Mouse (Mus musculus) forebrain, postnatal 0 days (tissue): ENCODE measurements around the gene Gucy1b2. TPM values are rescaled to one million over a fixed set of nuclear protein-coding genes. Genes with fewer than 3 reads are reported as not detected.

Experiments
- ATAC-seq: fragments of 200-750 bp; cut with Nextera tagmentation; 2 replicates; pipeline ENCODE4 v1.8.0; 2017; ENCODE audit warnings: mild to moderate bottlenecking, moderate library complexity
- DNase-seq: peaks from one replicate; pipeline ENCODE4 v3.0.0-alpha.2; 2015
- H3K27ac ChIP-seq: fragments of 300-500 bp; sonication (generic); 2 replicates; pipeline ENCODE4 v1.5.1; 2014; ENCODE audit warnings: low read depth, mild to moderate bottlenecking, antibody characterized with exemption, low read length, moderate library complexity, mixed read lengths
- H3K27me3 ChIP-seq: fragments of 300-500 bp; sonication (generic); 2 replicates; pipeline ENCODE4 v1.6.1; 2014; ENCODE audit warnings: mild to moderate bottlenecking, low read length, mixed read lengths; ENCODE audit not compliant: insufficient read depth
- H3K36me3 ChIP-seq: fragments of 300-500 bp; sonication (generic); 2 replicates; pipeline ENCODE4 v1.6.1; 2014; ENCODE audit warnings: mild to moderate bottlenecking, moderate library complexity; ENCODE audit not compliant: insufficient read depth
- H3K4me1 ChIP-seq: fragments of 300-500 bp; sonication (generic); 2 replicates; pipeline ENCODE4 v1.6.1; 2014; ENCODE audit warnings: antibody characterized with exemption; ENCODE audit not compliant: insufficient read depth
- H3K4me2 ChIP-seq: fragments of 300-500 bp; sonication (generic); 2 replicates; pipeline ENCODE4 v1.6.1; 2014; ENCODE audit warnings: low read depth, mild to moderate bottlenecking, moderate library complexity
- H3K4me3 ChIP-seq: fragments of 300-500 bp; sonication (generic); 2 replicates; pipeline ENCODE4 v1.5.1; 2014; ENCODE audit warnings: low read depth, low read length, mixed read lengths
- H3K9ac ChIP-seq: fragments of 300-500 bp; sonication (generic); 2 replicates; pipeline ENCODE4 v1.6.1; 2014; ENCODE audit warnings: mild to moderate bottlenecking
- H3K9me3 ChIP-seq: fragments of 300-500 bp; sonication (generic); 2 replicates; pipeline ENCODE4 v1.6.1; 2016; ENCODE audit warnings: low read length
- CTCF ChIP-seq: sonication (generic); IDR thresholded peaks from 2 replicates; pipeline ENCODE4 v1.5.1; 2016; ENCODE audit warnings: antibody characterized with exemption, control low read depth, low read depth
- WGBS: fragments of 180-500 bp; shearing (Covaris S2); extraction: QIAGEN DNeasy Blood & Tissue Kit; methylation state at CpG from one replicate; pipeline ENCODE4 v1.1.7; 2014; 5-methylcytosine and 5-hydroxymethylcytosine counted together
- polyA plus RNA-seq: library from polyadenylated mRNA; unstranded; fragments of >200 nt; fragmentation: Nextera tagmentation; extraction: Ambion mirVana; gene quantifications from 2 replicates; pipeline ENCODE4 v1.2.1, GENCODE M21; 2015
- total RNA-seq: library from RNA; depleted of rRNA; stranded (reverse); fragments of >200 nt; gene quantifications from 2 replicates; pipeline ENCODE4 v1.2.3, GENCODE M21; 2014

The Gucy1b2 gene
- total and polyA plus RNA-seq, 2 experiments from 2014 or later: 0.84 to 1.4 TPM

GRCm38 (mm10) chr14:62389064-62389728 is 66.9 kb downstream of the Gucy1b2 start:
- H3K4me2 ChIP-seq: peak overlapping the region; percentile 24
- H3K4me1 ChIP-seq: peaks cover 7% of the 10 kb centered on the region; the same call in 1 of the 2 replicates
- no peaks in the 10 kb centered on the region for H3K9me3 ChIP-seq
- no peaks in the 10 kb centered on the region for H3K36me3 ChIP-seq
- H3K4me3 ChIP-seq: no peak overlapping the region
- peak overlapping the region; percentile 72 for H3K27ac ChIP-seq
- H3K27me3 ChIP-seq: no peaks in the 10 kb centered on the region
- DNase-seq: peak; percentile 52
- 10% methylated on average over 6 of the region's 6 CpGs for WGBS
- H3K9ac ChIP-seq: no peak overlapping the region; the same call in 1 of the 2 replicates
- no peak for TF ChIP-seq CTCF
- peak; percentile 94 for ATAC-seq

DNA sequence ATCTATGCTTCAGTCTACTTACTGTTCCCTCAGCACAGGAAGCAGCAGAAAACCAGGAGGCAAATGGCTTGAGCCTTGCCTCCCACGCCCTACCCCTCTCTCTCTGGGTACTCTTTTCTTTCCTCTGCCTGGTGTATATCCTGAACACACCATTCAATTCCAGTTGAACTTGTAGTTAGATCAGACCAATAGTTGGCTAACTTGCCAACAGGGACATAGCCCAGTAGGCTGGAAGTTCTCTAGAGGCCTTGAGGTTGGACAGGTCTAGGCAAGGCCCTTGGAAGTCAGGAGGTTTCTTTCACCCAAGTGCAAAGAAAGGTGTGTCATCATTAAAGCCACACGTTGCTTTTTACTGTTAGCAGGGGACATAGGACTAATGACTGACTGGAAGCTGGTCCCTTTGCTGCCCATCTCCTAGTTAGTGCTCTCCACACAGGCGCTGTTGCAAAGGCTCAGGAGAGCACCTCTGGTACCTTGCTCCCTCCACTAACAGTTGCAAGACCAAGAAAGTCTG is 72.2 kb downstream of the Gucy1b2 start:
- ATAC-seq: no peak
- H3K27ac ChIP-seq: no peak overlapping the region
- no peak for DNase-seq
- H3K4me2 ChIP-seq: no peak overlapping the region
- peaks cover 2% of the 10 kb centered on the region; the same call in 1 of the 2 replicates for H3K4me1 ChIP-seq
- no peaks in the 10 kb centered on the region for H3K36me3 ChIP-seq
- H3K27me3 ChIP-seq: no peaks in the 10 kb centered on the region
- 92% methylated on average over 3 of the region's 3 CpGs for WGBS
- H3K9me3 ChIP-seq: no peaks in the 10 kb centered on the region
- TF ChIP-seq CTCF: no peak
- no peak overlapping the region for H3K4me3 ChIP-seq
- no peak overlapping the region for H3K9ac ChIP-seq

DNA sequence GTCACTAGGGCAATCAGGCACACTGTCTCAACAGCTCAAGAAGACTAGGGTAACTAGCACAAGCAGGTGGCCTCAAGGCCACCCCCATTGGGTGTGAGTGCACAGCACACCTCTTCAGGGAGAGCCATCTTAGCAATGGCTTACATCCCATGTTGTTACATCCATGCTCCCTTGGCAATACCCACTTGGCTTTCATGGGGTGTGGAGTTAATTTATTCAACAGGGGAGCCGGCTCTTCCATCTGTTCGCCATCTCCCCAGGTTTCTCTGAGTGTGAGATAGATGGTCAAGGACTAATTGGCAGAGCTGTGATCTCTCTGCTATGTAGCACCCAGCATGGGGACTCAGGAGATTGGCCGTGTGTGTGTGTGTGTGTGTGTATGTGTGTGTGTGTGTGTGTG is 73.0 kb downstream of the Gucy1b2 start:
- no peak overlapping the region for H3K9ac ChIP-seq
- H3K36me3 ChIP-seq: no peaks in the 10 kb centered on the region
- no peak overlapping the region for H3K4me3 ChIP-seq
- H3K27me3 ChIP-seq: no peaks in the 10 kb centered on the region
- 43% methylated on average over 3 of the region's 3 CpGs for WGBS
- H3K4me2 ChIP-seq: no peak overlapping the region
- no peaks in the 10 kb centered on the region for H3K9me3 ChIP-seq
- peak; percentile 16 for DNase-seq
- no peak for ATAC-seq
- no peaks in the 10 kb centered on the region for H3K4me1 ChIP-seq
- no peak overlapping the region for H3K27ac ChIP-seq
- TF ChIP-seq CTCF: no peak

DNA sequence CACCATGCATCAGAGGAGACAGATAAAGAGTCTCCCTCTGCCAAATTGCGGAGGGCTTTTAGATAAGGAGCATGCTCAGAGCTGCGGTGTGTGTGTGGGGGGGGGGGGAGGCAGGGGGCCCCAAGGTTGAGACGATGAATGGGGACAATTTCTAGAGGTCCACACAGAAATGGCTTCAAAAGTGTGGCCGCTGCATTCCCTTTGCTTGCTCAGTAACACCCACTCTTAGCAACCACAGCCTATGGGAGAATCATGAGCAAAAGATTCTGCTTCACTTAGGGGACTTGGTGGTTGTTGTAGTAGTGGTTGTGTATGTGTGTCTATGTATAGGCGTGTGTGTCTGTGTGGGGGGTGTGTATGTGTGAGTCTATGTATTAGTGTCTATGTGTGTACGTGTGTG is 75.5 kb downstream of the Gucy1b2 start:
- H3K27me3 ChIP-seq: no peaks in the 10 kb centered on the region
- H3K4me2 ChIP-seq: no peak overlapping the region
- no peak for TF ChIP-seq CTCF

GRCm38 (mm10) chr14:62379391-62379790 is 76.7 kb downstream of the Gucy1b2 start:
- Histone ChIP-seq H3K9me3 (no peaks in the 10 kb centered on the region), H3K4me1 (no peaks in the 10 kb centered on the region), H3K4me2 (no peak overlapping the region), H3K27me3 (no peaks in the 10 kb centered on the region), H3K9ac (no peak overlapping the region), H3K4me3 (no peak overlapping the region), H3K36me3 (no peaks in the 10 kb centered on the region), H3K27ac (no peak overlapping the region)
- WGBS: 96% methylated on average over 2 of the region's 2 CpGs
- no peak for DNase-seq
- no peak for TF ChIP-seq CTCF
- no peak for ATAC-seq

More for the DNA sequence above, 75.5 kb downstream of the Gucy1b2 start:
- H3K4me3 ChIP-seq: no peak overlapping the region
- no peaks in the 10 kb centered on the region for H3K9me3 ChIP-seq
- no peaks in the 10 kb centered on the region for H3K4me1 ChIP-seq
- H3K9ac ChIP-seq: no peak overlapping the region
- no peak for DNase-seq
- no peak overlapping the region for H3K27ac ChIP-seq
- 57% methylated on average over 6 of the region's 6 CpGs for WGBS
- H3K36me3 ChIP-seq: no peaks in the 10 kb centered on the region
- ATAC-seq: no peak

- ATAC-seq (no peak), DNase-seq (no peak)
- Histone ChIP-seq H3K9me3 (no peaks in the 10 kb centered on the region), H3K27ac (no peak overlapping the region), H3K9ac (no peak overlapping the region), H3K4me3 (no peak overlapping the region), H3K4me2 (no peak overlapping the region), H3K27me3 (no peaks in the 10 kb centered on the region), H3K36me3 (no peaks in the 10 kb centered on the region), H3K4me1 (0 out of 2 replicates have a peak, but pooled peaks cover 2% of the 10 kb centered on the region)
- 71% methylated on average over 2 of the region's 2 CpGs for WGBS
- no peak for TF ChIP-seq CTCF
Measured at GRCm38 (mm10) chr14:62376115-62376514, 80.0 kb downstream of the Gucy1b2 start.

- no peak for ATAC-seq
- no peaks in the 10 kb centered on the region for H3K9me3 ChIP-seq
- no peak overlapping the region for H3K27ac ChIP-seq
- TF ChIP-seq CTCF: no peak
- H3K4me2 ChIP-seq: no peak overlapping the region
- H3K4me1 ChIP-seq: 0 out of 2 replicates have a peak, but pooled peaks cover 2% of the 10 kb centered on the region
- H3K27me3 ChIP-seq: no peaks in the 10 kb centered on the region
- DNase-seq: peak; percentile 12
- H3K36me3 ChIP-seq: no peaks in the 10 kb centered on the region
- no peak overlapping the region for H3K9ac ChIP-seq
- H3K4me3 ChIP-seq: no peak overlapping the region
Measured at GRCm38 (mm10) chr14:62375694-62376093, 80.4 kb downstream of the Gucy1b2 start.
